Mouse (Mus musculus): ENCODE measurements around the gene Anks1b. TPM values are rescaled to one million over a fixed set of nuclear protein-coding genes. Genes with fewer than 3 reads are reported as not detected.

Anks1b gene
- polyA plus RNA-seq, 1 experiment from 2014 or later, result 23.6 TPM

- Histone ChIP-seq H3K4me1 (no peaks in the 10 kb centered on the region), H3K36me3 (replicated peaks) (no peaks in the 10 kb centered on the region), H3K27ac (no peak overlapping the region), H3K4me3 (replicated peaks) (no peak overlapping the region), H3K4me2 (no peak overlapping the region), H3K9ac (no peak overlapping the region), H3K9me3 (no peaks in the 10 kb centered on the region), H3K27me3 (no peaks in the 10 kb centered on the region)
- no peak for ATAC-seq (ENCODE audit: low FRiP score)
- no CpG with 5 or more reads among the region's 1 CpGs for WGBS
These were observed 482.9 kb downstream of the Anks1b start for GRCm38 (mm10) chr10:90356258-90356657.

- 76% methylated on average over 1 of the region's 1 CpGs for WGBS
- Histone ChIP-seq H3K4me3 (replicated peaks) (no peak overlapping the region), H3K27me3 (no peaks in the 10 kb centered on the region), H3K4me1 (no peaks in the 10 kb centered on the region), H3K9me3 (no peaks in the 10 kb centered on the region), H3K27ac (no peak overlapping the region), H3K4me2 (no peak overlapping the region), H3K9ac (no peak overlapping the region), H3K36me3 (replicated peaks) (no peaks in the 10 kb centered on the region)
- ATAC-seq (ENCODE audit: low FRiP score), result no peak
These were observed 484.0 kb downstream of the Anks1b start for GRCm38 (mm10) chr10:90357169-90357907.

GRCm38 (mm10) chr10:90369015-90369414 lies 495.7 kb downstream of the Anks1b start:
- 93% methylated on average over 7 of the region's 7 CpGs for WGBS
- Histone ChIP-seq H3K36me3 (replicated peaks) (no peaks in the 10 kb centered on the region), H3K9ac (no peak overlapping the region), H3K27ac (no peak overlapping the region), H3K4me2 (no peak overlapping the region), H3K4me1 (no peaks in the 10 kb centered on the region), H3K27me3 (no peaks in the 10 kb centered on the region), H3K9me3 (no peaks in the 10 kb centered on the region), H3K4me3 (replicated peaks) (no peak overlapping the region)
- no peak for ATAC-seq (ENCODE audit: low FRiP score)

GRCm38 (mm10) chr10:90370751-90371150 lies 497.4 kb downstream of the Anks1b start:
- no peaks in the 10 kb centered on the region for H3K36me3 ChIP-seq (replicated peaks)
- no peak overlapping the region for H3K9ac ChIP-seq
- 84% methylated on average over 3 of the region's 3 CpGs for WGBS
- no peak overlapping the region for H3K27ac ChIP-seq
- no peak overlapping the region for H3K4me2 ChIP-seq
- H3K4me3 ChIP-seq (replicated peaks), result no peak overlapping the region
- H3K9me3 ChIP-seq, result no peaks in the 10 kb centered on the region
- no peaks in the 10 kb centered on the region for H3K27me3 ChIP-seq
- H3K4me1 ChIP-seq, result no peaks in the 10 kb centered on the region
- no peak for ATAC-seq (ENCODE audit: low FRiP score)

- no peak overlapping the region for H3K4me3 ChIP-seq (replicated peaks)
- no peak overlapping the region for H3K4me2 ChIP-seq
- no peaks in the 10 kb centered on the region for H3K27me3 ChIP-seq
- H3K4me1 ChIP-seq, result no peaks in the 10 kb centered on the region
- no peak for ATAC-seq (ENCODE audit: low FRiP score)
- H3K36me3 ChIP-seq (replicated peaks), result no peaks in the 10 kb centered on the region
- H3K9me3 ChIP-seq, result no peaks in the 10 kb centered on the region
- no peak overlapping the region for H3K27ac ChIP-seq
- no peak overlapping the region for H3K9ac ChIP-seq
- 29% methylated on average over 4 of the region's 4 CpGs for WGBS
These were observed 500.2 kb downstream of the Anks1b start for GRCm38 (mm10) chr10:90373469-90373868.

GRCm38 (mm10) chr10:90376605-90377004 lies 503.3 kb downstream of the Anks1b start:
- no peak overlapping the region for H3K9ac ChIP-seq
- no peaks in the 10 kb centered on the region for H3K9me3 ChIP-seq
- ATAC-seq (ENCODE audit: low FRiP score), result no peak
- no peaks in the 10 kb centered on the region for H3K36me3 ChIP-seq (replicated peaks)
- no peak overlapping the region for H3K4me3 ChIP-seq (replicated peaks)
- H3K4me2 ChIP-seq, result no peak overlapping the region
- H3K27ac ChIP-seq, result no peak overlapping the region
- H3K4me1 ChIP-seq, result peaks cover 7% of the 10 kb centered on the region; the same call in 1 of the 2 replicates
- 90% methylated on average over 1 of the region's 1 CpGs for WGBS
- no peaks in the 10 kb centered on the region for H3K27me3 ChIP-seq

GRCm38 (mm10) chr10:90380062-90380461 lies 506.8 kb downstream of the Anks1b start:
- H3K4me1 ChIP-seq, result peaks cover 7% of the 10 kb centered on the region; the same call in 1 of the 2 replicates
- H3K36me3 ChIP-seq (replicated peaks), result no peaks in the 10 kb centered on the region

GRCm38 (mm10) chr10:90380704-90381339 lies 507.5 kb downstream of the Anks1b start:
- Histone ChIP-seq H3K27me3 (no peaks in the 10 kb centered on the region), H3K4me3 (replicated peaks) (no peak overlapping the region), H3K9ac (no peak overlapping the region), H3K27ac (no peak overlapping the region), H3K36me3 (replicated peaks) (no peaks in the 10 kb centered on the region), H3K4me2 (no peak overlapping the region), H3K9me3 (no peaks in the 10 kb centered on the region), H3K4me1 (peaks cover 7% of the 10 kb centered on the region; the same call in 1 of the 2 replicates)
- 53% methylated on average over 8 of the region's 8 CpGs for WGBS
- no peak for ATAC-seq (ENCODE audit: low FRiP score)

More at GRCm38 (mm10) chr10:90380062-90380461, 506.8 kb downstream of the Anks1b start:
- Histone ChIP-seq H3K4me3 (replicated peaks) (no peak overlapping the region), H3K27ac (no peak overlapping the region), H3K9me3 (no peaks in the 10 kb centered on the region), H3K9ac (no peak overlapping the region), H3K27me3 (no peaks in the 10 kb centered on the region), H3K4me2 (no peak overlapping the region)
- ATAC-seq (ENCODE audit: low FRiP score), result no peak
- WGBS, result 82% methylated on average over 1 of the region's 1 CpGs

- Histone ChIP-seq H3K4me3 (replicated peaks) (no peak overlapping the region), H3K4me1 (no peaks in the 10 kb centered on the region), H3K27me3 (no peaks in the 10 kb centered on the region), H3K27ac (no peak overlapping the region), H3K4me2 (no peak overlapping the region), H3K9me3 (no peaks in the 10 kb centered on the region), H3K36me3 (replicated peaks) (no peaks in the 10 kb centered on the region), H3K9ac (no peak overlapping the region)
- 95% methylated on average over 4 of the region's 4 CpGs for WGBS
- no peak for ATAC-seq (ENCODE audit: low FRiP score)
These were observed 527.1 kb downstream of the Anks1b start for GRCm38 (mm10) chr10:90400382-90400781.

GRCm38 (mm10) chr10:90408484-90408883 lies 535.2 kb downstream of the Anks1b start:
- no peak overlapping the region for H3K4me2 ChIP-seq
- WGBS, result 84% methylated on average over 2 of the region's 2 CpGs
- no peak for ATAC-seq (ENCODE audit: low FRiP score)

GRCm38 (mm10) chr10:90431527-90431926 lies 558.2 kb downstream of the Anks1b start:
- Histone ChIP-seq H3K4me3 (replicated peaks) (no peak overlapping the region), H3K9me3 (no peaks in the 10 kb centered on the region), H3K27ac (no peak overlapping the region), H3K27me3 (no peaks in the 10 kb centered on the region), H3K4me1 (no peaks in the 10 kb centered on the region), H3K4me2 (no peak overlapping the region), H3K9ac (no peak overlapping the region), H3K36me3 (replicated peaks) (no peaks in the 10 kb centered on the region)
- ATAC-seq (ENCODE audit: low FRiP score), result no peak
- 88% methylated on average over 5 of the region's 5 CpGs for WGBS

More at GRCm38 (mm10) chr10:90408484-90408883, 535.2 kb downstream of the Anks1b start:
- no peaks in the 10 kb centered on the region for H3K4me1 ChIP-seq
- H3K4me3 ChIP-seq (replicated peaks), result no peak overlapping the region
- no peak overlapping the region for H3K27ac ChIP-seq
- H3K9me3 ChIP-seq, result no peaks in the 10 kb centered on the region
- no peaks in the 10 kb centered on the region for H3K27me3 ChIP-seq
- H3K36me3 ChIP-seq (replicated peaks), result no peaks in the 10 kb centered on the region
- no peak overlapping the region for H3K9ac ChIP-seq

GRCm38 (mm10) chr10:90431974-90432373 lies 558.7 kb downstream of the Anks1b start:
- no peak for ATAC-seq (ENCODE audit: low FRiP score)
- no peaks in the 10 kb centered on the region for H3K27me3 ChIP-seq
- H3K4me1 ChIP-seq, result no peaks in the 10 kb centered on the region
- H3K9ac ChIP-seq, result no peak overlapping the region
- no peak overlapping the region for H3K4me2 ChIP-seq
- H3K36me3 ChIP-seq (replicated peaks), result no peaks in the 10 kb centered on the region
- 79% methylated on average over 9 of the region's 9 CpGs for WGBS
- no peak overlapping the region for H3K4me3 ChIP-seq (replicated peaks)
- H3K9me3 ChIP-seq, result no peaks in the 10 kb centered on the region
- no peak overlapping the region for H3K27ac ChIP-seq

GRCm38 (mm10) chr10:90432479-90432878 lies 559.2 kb downstream of the Anks1b start:
- WGBS, result 69% methylated on average over 12 of the region's 12 CpGs
- no peak overlapping the region for H3K9ac ChIP-seq
- H3K9me3 ChIP-seq, result no peaks in the 10 kb centered on the region
- H3K27ac ChIP-seq, result no peak overlapping the region
- H3K4me1 ChIP-seq, result no peaks in the 10 kb centered on the region
- H3K36me3 ChIP-seq (replicated peaks), result no peaks in the 10 kb centered on the region
- no peaks in the 10 kb centered on the region for H3K27me3 ChIP-seq
- ATAC-seq (ENCODE audit: low FRiP score), result no peak
- H3K4me3 ChIP-seq (replicated peaks), result no peak overlapping the region
- H3K4me2 ChIP-seq, result no peak overlapping the region
